Mouse (Mus musculus) gastrocnemius, postnatal 10 days (tissue): ENCODE measurements around the gene Smoc1. TPM values are rescaled to one million over a fixed set of nuclear protein-coding genes. Genes with fewer than 3 reads are reported as not detected.

Experiments used
- DNase-seq: peaks from one replicate; pipeline ENCODE4 v3.0.0; 2021; ENCODE audit warnings: mixed read lengths
- long read RNA-seq, 2 experiments: library from polyadenylated mRNA; stranded (forward); transcript quantifications; one replicate each; pipeline ENCODE4 v2.0.0; 2021
- total RNA-seq, 2 experiments: library from RNA; stranded (reverse); gene quantifications; 2 replicates each; pipeline ENCODE4 v1.2.3; 2021

Smoc1 gene
- total RNA-seq, result 1 to 10 TPM; 2.5 to 3.3 TPM
- long read RNA-seq, experiment 1, partial matches to known transcripts, result 1 of 2 reads
- long read RNA-seq, experiment 1, other reads (novel, unspliced or antisense), result 0 of 2 reads
- long read RNA-seq, experiment 2, partial matches to known transcripts, result 1 of 1 reads
- long read RNA-seq, experiment 2, other reads (novel, unspliced or antisense), result 0 of 1 reads

- peak; percentile 55 for DNase-seq
Measured at GRCm38 (mm10) chr12:81026277-81026994, at the start of gene Smoc1. Smoc1 (plus strand) TSS chr12:81026808.

- DNase-seq, result peak; percentile 68
Measured at GRCm38 (mm10) chr12:80982326-80982725, 44.3 kb upstream of the Smoc1 start.

- DNase-seq, result no peak
Measured at GRCm38 (mm10) chr12:80983695-80984094, 42.9 kb upstream of the Smoc1 start.

DNA sequence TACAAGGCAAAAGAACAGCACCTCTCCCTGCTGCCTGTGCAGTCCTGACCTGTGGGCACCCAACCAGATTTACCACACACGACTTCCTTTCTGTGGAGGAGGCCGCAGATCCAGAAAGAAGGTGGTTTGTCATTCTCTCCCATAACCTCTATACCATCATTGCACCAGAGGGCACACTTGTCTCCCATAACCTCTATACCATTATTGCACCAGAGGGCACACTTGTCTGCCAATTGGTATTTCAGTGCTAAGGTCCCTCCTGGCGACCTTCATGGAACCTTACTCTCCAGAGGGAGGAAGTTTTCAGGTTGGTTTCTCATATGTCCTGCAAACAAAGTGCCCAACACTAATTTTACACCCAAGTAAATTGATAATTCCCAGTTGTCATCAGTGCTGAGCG lies 40.0 kb upstream of the Smoc1 start:
- DNase-seq, result no peak

DNA sequence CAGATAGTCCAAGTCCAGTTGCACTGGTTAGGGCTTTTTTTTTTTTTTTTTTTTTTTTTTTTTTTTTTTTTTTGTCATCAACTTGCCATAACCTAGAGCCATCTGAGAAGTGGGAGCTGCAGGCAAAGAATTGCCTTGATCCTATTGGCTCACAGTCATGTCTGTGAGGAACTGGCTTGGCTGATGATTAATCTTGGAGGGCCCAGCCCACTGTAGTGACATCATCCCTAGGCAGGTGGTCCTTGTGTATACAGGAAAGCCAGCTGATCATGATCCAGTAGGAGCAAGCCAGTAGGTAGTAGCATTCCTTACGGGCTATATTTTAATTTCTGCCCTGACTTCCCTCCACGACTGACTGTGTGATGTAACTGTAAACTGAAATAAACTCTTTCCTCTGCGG lies 38.3 kb upstream of the Smoc1 start:
- no peak for DNase-seq

DNA sequence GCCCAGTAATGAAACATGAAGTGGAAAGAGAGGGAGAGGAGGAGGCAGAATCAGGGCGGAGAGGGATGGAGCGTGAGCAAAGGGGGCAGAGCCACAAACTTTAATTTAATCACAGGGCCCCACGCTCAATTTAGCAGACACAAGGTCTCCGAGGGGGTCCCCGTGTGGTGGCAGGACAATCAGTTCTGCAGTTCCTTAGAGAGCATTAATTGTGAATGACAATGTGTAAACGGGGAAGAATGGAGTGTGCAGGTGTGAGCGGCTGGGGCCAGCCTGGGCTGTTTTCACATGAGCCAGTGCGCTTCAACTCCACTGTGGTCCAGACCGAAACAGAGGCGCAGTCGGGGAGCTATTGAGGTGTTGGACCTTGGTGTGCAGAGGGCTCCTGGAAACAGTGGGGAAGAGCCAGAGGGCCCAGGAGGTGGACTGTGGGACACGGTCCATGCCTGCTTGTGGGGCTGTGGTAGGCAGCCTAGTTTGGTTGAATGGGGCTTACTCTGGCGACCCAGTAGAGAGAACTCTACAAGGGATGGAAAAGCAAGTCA lies 35.6 kb upstream of the Smoc1 start:
- no peak for DNase-seq

GRCm38 (mm10) chr12:80991806-80992205 lies 34.8 kb upstream of the Smoc1 start:
- DNase-seq, result no peak

- no peak for DNase-seq
Measured at GRCm38 (mm10) chr12:80992540-80993122, 34.0 kb upstream of the Smoc1 start.

DNA sequence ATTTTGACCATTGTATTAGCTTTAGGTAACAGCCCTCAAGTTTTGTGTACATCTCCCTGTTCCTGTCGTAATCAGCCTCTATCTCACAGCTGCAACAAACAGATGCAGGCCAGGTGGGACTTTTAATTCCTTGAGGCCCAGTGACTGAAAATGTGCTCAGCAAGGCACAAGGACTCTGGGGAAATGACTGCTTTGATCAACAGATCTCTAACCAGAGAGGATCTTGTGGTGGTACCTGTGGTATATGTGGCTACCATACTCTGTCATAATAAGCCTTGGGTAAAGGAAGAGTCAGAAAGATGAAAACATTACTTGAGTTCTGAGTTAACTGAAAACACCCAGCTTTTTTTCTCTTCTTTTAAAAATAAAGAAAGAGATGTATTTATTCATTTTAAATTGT lies 32.8 kb upstream of the Smoc1 start:
- no peak for DNase-seq

- no peak for DNase-seq
Measured at GRCm38 (mm10) chr12:80995326-80995725, 31.3 kb upstream of the Smoc1 start.

DNA sequence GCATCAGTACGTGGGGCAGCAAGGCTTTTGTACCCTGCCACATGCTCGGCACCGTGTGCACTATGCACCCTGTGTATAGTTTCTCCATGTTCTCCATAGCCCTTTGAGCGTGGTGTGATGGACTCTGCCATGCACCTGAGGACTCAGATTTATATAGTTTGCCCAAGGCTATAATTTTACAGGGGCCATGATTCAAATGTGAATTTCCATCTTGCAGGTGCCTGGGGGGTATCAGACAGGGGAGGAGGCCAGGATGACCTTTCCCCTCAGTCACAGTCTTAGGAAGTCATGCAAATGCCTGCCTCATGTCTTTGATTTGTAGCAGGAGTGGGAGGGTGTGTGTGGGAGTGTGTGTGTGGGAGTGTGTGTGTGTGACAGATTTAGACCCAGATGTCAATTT lies 29.0 kb upstream of the Smoc1 start:
- DNase-seq, result no peak

GRCm38 (mm10) chr12:80998528-80999221 lies 27.9 kb upstream of the Smoc1 start:
- peak; percentile 4 for DNase-seq

DNA sequence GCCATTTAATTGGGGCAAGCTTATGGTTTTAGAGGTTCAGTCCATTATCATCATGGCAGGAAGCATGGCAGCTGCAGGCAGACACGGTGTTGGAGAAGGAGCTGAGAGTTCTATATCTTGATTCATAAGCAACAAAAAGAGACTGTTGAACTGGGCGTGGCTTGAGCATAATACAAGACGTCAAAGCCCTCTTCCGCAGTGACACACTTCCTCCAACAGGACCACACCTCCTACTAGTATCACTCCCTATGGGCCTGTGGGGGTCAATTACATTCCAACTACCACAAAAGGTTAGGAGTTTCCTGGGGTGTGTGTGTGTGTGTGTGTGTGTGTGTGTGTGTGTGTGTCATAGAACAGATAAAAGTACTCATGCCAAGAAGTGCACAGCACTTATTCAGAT lies 25.7 kb upstream of the Smoc1 start:
- no peak for DNase-seq

DNA sequence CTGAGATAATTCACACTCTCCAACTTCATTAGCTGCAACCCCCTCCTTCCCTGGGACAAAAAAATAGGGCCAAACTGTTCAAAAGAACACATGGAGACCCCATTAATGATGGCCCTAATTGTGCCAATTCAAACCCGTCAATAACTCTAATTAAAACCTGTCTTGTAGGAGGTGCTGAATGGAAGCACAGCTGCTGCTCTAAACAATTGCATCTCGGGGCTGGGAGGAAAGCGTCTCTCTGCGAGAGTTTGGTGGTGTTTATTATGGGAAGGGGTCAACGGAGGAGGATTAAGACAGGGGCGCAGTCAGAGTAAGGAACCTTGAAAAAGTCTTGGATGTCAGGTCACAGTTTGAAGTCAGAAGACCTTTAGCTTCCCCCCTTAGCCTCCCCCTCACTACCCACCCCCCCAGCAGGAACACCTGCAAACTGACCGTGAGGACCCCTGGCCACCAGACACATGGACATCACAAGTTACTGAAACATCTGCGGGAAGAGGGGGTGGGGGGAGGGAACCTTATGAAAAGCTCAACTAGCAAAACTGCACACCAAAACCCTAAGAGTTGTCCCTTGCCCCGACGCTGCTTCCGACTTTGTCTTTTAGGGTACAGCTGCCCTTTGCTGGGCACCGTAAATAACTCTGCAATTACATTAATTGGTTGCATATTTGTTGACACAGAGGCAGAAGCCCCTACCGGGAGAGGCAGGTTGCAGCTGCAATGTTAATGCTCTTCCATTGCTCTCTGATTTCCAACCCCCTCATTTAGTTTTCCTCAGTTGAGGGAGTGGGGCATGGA lies 23.6 kb upstream of the Smoc1 start:
- DNase-seq, result no peak

DNA sequence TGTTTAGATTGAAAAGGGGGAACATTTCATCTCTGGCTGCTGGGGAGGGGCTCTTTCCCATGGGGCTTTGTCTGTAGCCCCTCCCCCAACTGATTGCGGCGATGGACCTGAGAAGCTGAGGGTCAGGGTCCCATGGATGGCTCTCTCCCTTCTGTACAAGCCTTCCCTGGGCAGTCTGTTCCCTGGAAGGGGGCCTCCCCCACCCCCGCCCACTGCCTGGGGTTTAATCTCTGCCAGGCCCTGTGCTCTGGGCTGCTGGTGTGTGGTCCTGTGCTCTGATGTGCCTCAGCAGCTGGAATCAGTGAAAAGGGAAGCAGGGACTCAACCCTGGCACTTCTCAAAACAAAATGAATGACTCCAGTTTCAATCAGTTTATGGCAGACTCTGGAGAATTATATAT lies 16.8 kb upstream of the Smoc1 start:
- no peak for DNase-seq

- DNase-seq, result no peak
Measured at GRCm38 (mm10) chr12:81011994-81012393, 14.6 kb upstream of the Smoc1 start.

DNA sequence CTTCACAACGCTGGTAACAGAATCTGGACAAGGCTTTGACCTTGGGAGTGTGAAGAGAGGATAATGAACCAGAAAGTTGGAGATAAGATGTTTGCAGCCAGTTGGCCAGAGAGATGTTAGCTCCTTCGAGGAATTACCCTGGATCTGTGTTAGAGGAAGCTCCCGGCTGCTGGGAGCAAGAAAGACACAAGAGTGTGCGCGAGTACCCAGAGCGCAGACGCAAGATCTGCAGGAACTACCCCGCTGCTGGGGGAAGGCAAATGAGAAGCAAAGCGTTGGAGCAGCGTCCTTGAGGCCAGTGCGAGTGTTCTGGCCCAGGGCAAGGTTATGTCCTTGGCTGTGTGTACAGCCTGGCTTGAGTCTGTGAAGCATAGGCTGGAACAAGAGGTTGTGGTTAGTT lies 13.1 kb upstream of the Smoc1 start:
- no peak for DNase-seq

DNA sequence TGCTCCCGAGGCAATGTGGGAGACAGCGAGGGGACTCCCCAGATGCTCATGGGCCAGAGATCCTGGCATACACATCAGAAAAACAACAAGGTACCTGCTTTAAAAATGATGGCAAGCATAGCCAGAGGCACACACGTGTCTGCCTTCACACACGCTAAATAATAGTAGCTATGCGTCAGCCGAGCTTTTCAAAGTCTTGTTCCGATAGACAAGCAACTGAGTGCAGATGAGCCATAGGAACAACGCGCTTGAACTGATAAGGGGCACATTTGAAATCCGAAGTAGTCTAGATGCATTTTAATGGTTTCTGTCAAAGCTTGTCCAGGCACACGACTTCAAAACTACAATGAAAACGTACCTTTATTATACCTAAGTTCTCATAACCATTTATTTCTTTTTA lies 9.0 kb upstream of the Smoc1 start:
- DNase-seq, result no peak

- DNase-seq, result no peak
Measured at GRCm38 (mm10) chr12:81018516-81019279, 7.9 kb upstream of the Smoc1 start.

DNA sequence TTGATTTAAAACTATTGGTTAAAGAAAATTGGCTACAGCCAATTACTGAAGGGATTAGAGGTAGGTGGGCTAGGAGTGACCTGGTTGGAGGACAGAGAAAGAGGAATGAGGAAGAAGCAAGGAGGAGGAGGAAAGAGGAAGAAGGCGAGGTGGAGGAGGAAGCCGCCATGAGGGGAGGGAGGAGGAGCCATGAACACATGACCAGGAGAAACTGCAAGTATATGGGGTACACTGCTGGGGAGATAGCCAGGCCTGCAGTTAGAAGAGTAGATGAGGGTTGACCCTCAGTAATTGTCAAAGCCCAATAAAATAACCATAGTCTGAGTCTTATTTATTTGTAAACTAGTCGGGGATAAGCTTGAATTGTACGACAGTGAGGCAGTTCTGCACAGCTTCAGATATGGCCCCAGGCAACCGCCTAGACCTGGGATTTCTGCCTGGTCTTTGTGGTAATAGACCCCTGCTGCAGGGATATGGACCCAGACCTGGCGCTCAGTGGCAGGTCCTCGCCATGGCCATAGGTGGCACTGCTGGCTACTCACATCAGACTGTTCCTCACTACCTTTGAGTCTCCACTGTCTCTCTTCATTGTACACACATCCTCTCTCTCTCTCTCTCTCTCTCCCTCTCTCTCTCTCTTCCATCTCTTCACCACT lies 7.2 kb upstream of the Smoc1 start:
- DNase-seq, result no peak

DNA sequence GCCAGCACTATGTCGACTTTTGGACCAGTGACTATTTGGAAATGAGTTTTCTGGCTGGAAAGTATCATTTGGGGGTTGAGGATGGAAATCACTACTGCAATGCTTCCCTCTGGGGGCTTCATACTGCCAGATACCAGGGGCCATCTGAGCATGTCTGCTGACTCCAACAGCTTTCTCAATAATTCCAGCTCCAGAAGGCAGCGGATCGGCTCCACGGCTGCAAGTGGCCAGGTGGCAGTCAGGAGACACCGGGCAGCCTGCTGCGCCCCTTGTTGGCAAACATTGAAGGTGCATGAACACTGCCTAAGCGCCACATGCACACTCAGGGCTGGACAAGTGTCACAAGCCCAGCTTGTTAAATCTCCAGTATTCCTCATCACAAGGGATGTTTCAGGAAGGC lies 2.2 kb upstream of the Smoc1 start:
- DNase-seq, result peak; percentile 17
